ENCODE assay signal across 20 mouse cellular contexts in genomic region chr8:105342768-105343167, GRCm38 (mm10). TPM values are rescaled to one million over a fixed set of nuclear protein-coding genes. Genes with fewer than 3 reads are reported as not detected.
"Had no signal": no experiment of that assay in that cellular context is flagged by ENCODE, and none has a peak within 500 bp of the region (broad histone marks: within the 10 kb centered on the region; RNA-seq: fewer than 3 reads in every experiment).

No protein-coding gene starts in this region.

- H3K36me3 ChIP-seq: midbrain, embryonic 12.5 days; midbrain, embryonic 15.5 days; neural tube, embryonic 12.5 days; neural tube, embryonic 15.5 days had no signal

- H3K9ac ChIP-seq: liver, embryonic 13.5 days; midbrain, embryonic 12.5 days; midbrain, embryonic 15.5 days; neural tube, embryonic 12.5 days; neural tube, embryonic 15.5 days had no signal

- H3K27ac ChIP-seq: left cerebral cortex, adult 2 months; liver, embryonic 13.5 days; midbrain, embryonic 12.5 days; midbrain, embryonic 15.5 days; neural tube, embryonic 12.5 days; neural tube, embryonic 15.5 days had no signal

- H3K4me2 ChIP-seq: liver, embryonic 13.5 days; midbrain, embryonic 12.5 days; midbrain, embryonic 15.5 days; neural tube, embryonic 12.5 days; neural tube, embryonic 15.5 days had no signal

- DNase-seq: kidney, adult 18-20 months; kidney, postnatal 10 days; kidney, postnatal 36 days; layer of hippocampus, postnatal 36 days; liver, embryonic 13.5 days; lung, postnatal 14 days; retina, postnatal 1 day; right cerebral cortex, postnatal 25 days; spleen, adult 18-20 months; thymus, adult 2 months; thymus, postnatal 14 days; thymus, postnatal 4 days had no signal

- ATAC-seq: inflammation-experienced regulatory T-cells, adult 6 months; intestine, embryonic 16.5 days; midbrain, embryonic 15.5 days had no signal

- H3K4me3 ChIP-seq: left cerebral cortex, adult 2 months; liver, embryonic 13.5 days; midbrain, embryonic 12.5 days; midbrain, embryonic 15.5 days; neural tube, embryonic 12.5 days; neural tube, embryonic 15.5 days had no signal

- H3K9me3 ChIP-seq: liver, embryonic 13.5 days; midbrain, embryonic 12.5 days; midbrain, embryonic 15.5 days; neural tube, embryonic 12.5 days; neural tube, embryonic 15.5 days had no signal

RNA-seq across cellular contexts. Expression of gene Plekhg4, which starts 30.3 kb away (rescaled TPM):
- polyA plus RNA-seq: liver, embryonic 16.5 days had no signal
